Mouse (Mus musculus) erythroblast, embryonic 14.5 days (primary cell): ENCODE results near the gene Eif4g3.

ENCODE experiments used
- GATA1 ChIP-seq: IDR thresholded peaks from 2 replicates; pipeline ENCODE4 v1.6.1; 2012; ENCODE audit warnings: low read length, inconsistent platforms, mixed read lengths
- TAL1 ChIP-seq: IDR thresholded peaks from 3 replicates; pipeline ENCODE4 v1.6.1; 2012; ENCODE audit warnings: low read length, inconsistent platforms, mixed read lengths

DNA sequence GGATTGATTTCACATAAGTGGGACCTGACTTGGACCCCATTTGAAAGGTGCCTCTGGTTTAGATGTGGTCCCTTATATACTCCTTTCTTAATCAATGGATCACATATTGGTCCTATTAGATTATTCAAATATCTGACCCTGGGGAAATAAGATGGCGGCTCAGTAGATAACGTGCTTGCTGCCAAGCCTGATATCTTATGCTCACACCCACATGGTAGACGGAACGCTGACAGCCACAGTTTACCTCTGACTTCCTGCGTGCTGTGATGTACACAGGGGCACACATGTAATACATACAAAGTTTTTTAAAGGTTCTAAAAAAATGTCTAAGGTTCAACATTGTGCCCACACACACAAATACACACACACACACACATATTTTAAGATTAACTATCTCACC, 86.4 kb downstream of the Eif4g3 start:
- TF ChIP-seq GATA1 (no peak), TAL1 (no peak)
